Mouse (Mus musculus): ENCODE data around the gene Spast. TPM values are rescaled to one million over a fixed set of nuclear protein-coding genes. Genes with fewer than 3 reads are reported as not detected.
"Not testable (repeated sequence)": the region's sequence is repeated elsewhere in the genome, so short reads cannot be mapped to it uniquely, and the experiment has no call there.

Gene Spast
- 10 to 100 TPM; 55.0 to 59.4 TPM for total RNA-seq (2021)

DNA sequence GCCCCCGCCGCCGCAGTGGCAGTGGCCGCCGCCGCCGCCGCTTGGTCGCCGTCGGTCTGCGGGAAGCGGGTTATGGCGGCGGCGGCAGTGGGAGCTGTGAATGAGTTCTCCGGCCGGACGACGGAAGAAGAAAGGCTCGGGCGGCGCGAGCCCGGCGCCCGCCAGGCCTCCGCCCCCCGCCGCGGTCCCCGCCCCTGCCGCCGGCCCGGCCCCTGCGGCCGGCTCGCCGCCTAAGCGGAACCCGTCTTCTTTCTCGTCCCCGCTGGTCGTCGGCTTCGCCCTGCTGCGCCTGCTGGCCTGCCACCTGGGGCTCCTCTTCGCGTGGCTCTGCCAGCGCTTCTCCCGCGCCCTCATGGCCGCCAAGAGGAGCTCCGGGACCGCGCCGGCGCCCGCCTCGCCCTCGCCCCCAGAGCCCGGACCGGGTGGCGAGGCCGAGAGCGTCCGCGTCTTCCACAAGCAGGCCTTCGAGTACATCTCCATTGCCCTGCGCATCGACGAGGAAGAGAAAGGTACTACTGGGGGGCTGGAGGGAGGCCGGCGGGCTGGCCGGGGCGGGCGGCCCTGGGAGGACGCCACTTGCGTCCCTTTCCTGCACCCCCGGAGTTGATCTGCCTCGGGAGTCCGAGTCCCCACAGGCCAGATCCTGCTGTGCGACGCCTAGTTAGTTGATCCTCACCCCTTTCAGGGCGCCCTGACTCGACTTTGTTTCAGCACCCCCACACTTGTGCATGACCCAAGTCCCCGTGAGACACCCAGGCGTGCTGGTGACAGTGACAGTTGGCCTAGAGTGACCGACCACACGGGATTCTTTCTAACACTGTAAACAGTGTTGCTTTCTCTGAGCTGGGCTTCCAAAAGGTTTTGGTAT is at the start of gene Spast:
Spast (plus strand) TSS at position 51 of the 868 bp plus-strand sequence.
- intact Hi-C loops (cut with DNase I) = no loop called here
- DNase-seq (ENCODE audit: low spot score in 2 of 2) = peak; percentile 51 to 64

DNA sequence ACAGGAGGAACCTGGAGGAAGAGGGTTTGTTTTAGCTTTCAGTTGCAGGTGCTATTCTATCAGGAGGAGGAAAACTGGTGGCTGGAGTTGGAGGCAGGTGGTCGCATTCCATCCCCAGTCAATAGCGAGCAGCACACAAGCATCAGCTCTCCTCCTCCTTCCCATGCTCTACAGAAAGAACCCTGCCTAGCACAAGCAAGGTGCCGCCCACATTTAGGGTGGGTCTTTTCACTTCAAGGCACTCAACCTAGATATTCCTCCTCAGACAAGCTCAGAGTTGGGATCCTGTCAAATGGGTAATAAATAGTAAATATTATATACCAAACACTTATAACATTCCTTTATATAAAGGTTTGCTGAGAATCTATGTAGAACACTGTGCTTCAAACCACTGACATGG is 48.6 kb upstream of the Spast start:
- no peak for DNase-seq (ENCODE audit: low spot score in 2 of 2)
- intact Hi-C loops (cut with DNase I) = no loop called here

DNA sequence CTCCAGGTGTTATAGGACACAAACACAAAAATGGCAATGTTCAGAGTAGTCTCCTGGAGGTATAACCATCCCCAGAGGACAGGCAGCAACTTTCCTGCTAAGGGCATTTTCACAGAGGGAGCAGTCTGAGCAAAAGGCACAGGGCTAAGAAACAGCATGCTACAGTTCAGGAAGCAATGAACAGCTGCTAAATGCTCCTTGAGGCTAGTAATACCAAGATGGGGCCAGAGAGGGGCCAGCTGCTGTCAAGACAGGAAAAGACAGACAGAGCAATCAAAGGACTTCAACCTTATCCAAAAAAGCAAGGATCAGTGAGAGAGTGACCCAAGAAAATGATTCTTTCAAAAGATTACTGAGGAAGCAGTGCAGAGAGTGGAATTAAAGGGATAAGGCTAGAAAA is 47.9 kb upstream of the Spast start:
- intact Hi-C loops (cut with DNase I) = no loop called here

DNA sequence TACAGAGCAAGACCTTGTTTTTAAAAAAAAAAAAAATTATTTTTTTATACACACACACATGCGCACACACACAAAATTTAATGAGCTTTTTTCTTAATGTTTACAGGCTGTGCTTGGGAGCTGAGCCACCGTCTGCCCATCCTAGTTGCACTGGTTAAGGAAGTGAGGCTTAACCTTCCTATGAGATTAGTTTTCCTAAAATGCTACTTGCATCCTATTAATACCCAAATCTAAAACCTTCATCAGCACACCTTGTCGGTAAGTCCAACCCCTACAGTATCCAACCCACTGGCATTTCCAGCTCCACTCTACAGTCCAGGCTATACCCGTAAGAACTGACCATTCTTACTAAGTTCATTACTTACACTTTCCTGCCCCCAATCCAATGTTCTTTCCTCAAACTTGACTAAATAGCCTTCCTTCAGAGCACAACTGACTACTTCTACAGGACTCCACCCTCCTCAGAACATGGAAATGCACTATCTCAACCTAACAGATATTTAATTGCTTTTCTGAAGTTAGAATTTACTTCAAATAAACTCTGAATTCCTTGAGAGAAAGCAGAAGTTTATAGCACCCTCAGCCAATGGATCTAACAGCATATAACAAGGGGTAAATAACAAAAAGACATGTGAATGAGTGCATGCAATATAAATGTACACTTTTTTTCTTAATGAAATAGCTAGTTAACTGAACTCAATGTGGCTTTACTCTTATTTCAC is 47.0 kb upstream of the Spast start:
- intact Hi-C loops (cut with DNase I) = no loop called here
- DNase-seq (ENCODE audit: low spot score in 2 of 2) = no peak

More for the DNA sequence above, 47.9 kb upstream of the Spast start:
- DNase-seq (ENCODE audit: low spot score in 2 of 2) = no peak

DNA sequence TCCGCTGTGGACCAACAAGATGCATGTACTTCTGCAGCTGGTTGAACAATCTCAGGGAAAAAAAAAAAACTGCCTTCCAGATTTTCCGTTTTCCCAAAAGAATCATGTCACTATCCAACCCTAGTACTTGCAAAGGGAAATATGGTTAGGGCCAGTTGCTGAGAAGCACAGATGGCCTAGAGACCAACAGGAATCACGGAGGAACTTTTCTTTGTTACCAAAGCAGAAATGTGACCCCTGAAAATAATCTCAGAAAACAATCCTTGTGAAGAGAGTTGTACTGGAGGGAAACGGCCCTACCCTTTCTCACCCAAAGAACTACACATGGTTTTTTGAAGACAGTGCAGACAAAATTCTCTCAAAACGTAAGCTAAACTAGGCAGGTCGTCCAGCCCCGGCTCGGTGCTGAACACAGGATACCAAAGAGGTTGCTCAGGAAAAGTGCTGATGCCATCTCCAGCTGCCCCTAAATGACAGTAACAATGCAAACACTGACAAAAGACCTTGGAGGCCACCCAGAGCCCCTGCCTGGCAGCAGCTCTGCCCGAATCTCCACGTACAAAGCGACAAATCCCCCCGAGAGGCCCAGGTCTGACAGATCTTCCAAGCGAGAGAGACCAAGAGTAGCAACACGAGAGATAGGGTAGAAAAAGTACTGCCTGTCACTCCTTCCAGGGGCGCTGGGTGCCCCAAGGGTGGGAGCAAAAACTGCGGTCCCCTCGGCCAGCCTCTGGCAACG is 44.9 kb upstream of the Spast start:
- intact Hi-C loops (cut with DNase I) = no loop called here
- peak; percentile 23 to 47 for DNase-seq (ENCODE audit: low spot score in 2 of 2)

DNA sequence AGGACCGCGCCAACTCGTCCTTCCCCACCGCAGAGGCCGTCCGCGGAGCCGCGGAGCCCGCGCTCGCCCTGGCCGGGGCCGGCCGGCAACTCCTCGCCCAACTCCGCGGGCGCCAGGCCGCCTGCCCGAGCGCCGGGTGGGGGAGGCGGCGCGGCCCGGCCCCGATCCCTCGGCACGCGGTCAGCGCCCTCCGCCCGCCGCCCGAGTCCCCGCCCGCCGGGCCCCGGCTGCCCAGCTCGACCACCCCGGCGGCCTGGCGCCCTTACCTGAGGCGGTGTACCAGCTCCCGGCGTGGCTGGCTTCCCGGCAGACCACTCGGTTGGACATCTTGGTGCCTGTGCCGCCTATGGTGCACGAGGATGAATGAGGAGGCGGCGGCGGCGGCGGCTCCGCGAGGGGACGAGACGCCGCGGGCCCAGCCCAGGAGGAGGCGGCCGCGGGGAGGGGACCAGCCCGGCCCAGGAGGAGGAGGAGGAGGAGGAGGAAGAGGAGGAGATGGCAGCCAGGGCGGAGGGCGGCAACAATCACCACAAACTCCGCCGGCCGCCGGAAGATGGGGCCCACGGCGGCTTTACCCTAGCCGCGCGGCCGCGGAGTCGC is 44.3 kb upstream of the Spast start:
- intact Hi-C loops (cut with DNase I) = loop anchor here (1.0 kb wide), 1 partner anchor 22 kb away; no protein-coding TSS in a partner anchor
- peak; percentile 77 to 81 for DNase-seq (ENCODE audit: low spot score in 2 of 2)

DNA sequence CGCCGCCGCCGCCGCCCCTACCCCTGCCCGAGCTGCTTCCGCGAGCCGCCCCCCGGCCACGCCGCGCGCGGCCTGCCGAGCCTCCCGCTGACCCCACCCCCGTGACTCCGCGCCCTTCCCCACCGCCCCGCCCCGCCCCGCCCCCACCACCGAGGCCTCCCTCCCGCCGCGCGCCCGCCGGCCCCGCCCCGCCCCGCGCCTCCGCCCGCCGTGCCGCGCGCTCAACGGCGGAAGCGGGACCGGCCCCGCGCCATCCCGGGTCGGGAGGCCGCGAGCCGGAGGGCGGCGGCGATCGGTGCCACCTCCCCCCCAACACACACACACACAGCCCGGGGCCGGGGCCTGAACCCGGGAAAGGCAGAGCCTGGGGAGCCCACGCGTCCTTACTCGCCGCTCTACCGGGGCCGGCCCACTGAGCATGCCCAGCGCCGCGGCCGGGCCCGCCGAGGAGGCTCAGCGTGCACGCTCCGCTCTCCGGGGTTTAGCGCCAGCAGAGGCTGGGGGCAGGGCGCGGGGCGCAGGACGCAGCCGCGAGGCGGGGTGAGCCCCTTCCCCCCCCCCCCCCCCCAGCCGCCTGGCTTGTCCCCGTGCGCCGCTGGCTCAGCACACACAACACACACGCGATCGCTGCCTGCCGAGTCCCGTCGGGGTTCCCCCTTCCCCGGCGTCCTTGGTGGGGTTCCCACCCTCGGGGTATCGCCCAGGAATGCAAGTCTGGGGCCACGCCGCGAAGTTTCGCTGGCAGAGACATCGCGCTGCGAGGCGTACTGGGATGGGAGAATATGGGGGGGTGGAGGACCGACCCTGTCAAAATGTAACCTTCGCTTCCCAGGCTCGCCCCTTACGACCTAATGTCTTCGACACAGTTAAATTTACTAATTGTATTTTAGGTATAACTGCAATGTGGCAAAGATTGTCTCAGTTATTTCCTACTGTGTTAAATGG is 43.5 kb upstream of the Spast start, which contains the start of gene Memo1:
Memo1 (minus strand) TSS at position 496 of the 945 bp plus-strand sequence.
- intact Hi-C loops (cut with DNase I) = loop anchor here (1.0 kb wide), 1 partner anchor 21 kb away; no protein-coding TSS in a partner anchor
- DNase-seq (ENCODE audit: low spot score in 2 of 2) = peak; percentile 80 to 86

DNA sequence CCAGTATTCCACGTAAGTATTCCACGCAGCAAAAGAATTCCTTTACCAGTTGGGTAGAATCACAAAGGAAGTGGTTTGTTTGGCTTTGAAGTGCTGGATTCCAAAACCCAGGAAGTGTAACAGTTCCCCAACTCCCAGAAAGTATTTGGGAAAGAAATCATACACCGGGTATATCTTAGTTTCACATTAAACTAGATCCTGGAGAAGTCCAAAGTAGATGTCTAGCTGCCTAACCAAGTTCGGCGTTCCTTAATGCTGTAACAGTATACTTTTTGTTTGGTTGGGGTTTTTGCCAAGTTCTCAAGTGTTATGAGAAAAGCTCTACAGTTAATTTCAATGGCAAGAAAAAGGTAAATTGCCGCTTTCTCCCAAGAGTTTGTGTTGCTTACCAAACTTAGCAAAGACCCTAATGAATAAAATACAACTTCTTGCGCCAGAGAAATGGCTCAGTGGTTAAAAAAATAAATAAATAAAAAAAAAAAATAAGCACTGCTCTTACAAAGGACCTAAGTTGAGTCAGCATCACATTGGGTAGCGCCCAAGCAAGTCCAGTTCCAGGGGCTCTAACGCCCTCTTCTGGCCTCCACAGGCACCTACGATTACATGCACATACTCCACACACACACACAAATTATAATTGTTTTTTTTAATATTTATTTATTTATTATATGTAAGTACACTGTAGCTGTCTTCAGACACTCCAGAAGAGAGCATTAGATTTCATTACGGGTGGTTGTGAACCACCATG is 42.5 kb upstream of the Spast start:
- intact Hi-C loops (cut with DNase I) = no loop called here
- DNase-seq (ENCODE audit: low spot score in 2 of 2) = no peak

DNA sequence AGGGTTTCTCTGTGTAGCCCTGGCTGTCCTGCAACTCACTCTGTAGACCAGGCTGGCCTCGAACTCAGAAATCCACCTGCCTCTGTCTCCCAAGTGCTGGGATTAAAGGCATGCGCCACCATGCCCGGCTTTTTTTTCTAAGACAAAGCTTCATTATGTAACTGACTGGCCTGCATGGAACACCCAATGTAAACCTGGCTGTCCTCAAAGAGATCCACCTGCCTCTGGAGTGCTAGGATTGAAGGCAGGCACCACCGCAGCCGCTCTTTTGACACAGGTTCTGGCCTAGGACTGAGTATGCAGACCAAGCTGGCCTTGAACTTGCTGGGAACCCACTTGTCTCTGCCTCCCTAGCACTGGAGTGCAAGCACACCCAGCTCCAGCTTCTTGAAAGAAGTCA is 41.8 kb upstream of the Spast start:
- DNase-seq (ENCODE audit: low spot score in 2 of 2); intact Hi-C loops (cut with DNase I): not testable (repeated sequence)

DNA sequence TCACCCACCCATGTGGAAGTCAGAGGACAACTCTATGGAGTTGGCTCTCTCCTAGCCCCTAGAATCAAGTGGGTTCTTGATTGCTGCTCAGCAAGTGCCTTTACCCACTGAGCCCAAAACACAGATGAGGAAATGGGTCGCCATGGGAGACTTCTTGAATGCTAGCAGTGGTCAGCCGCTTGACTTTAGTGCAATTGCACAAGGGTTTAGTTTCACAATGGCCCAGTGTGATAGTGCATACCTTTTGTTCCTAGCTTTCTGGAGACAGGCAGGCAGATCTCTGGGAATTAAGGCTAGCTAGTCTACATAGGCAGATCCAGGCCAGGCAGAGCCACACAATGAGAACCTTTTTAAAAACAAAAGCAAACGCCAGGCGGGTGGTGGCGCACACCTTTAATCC is 38.7 kb upstream of the Spast start:
- no peak for DNase-seq (ENCODE audit: low spot score in 2 of 2)
- intact Hi-C loops (cut with DNase I) = no loop called here

DNA sequence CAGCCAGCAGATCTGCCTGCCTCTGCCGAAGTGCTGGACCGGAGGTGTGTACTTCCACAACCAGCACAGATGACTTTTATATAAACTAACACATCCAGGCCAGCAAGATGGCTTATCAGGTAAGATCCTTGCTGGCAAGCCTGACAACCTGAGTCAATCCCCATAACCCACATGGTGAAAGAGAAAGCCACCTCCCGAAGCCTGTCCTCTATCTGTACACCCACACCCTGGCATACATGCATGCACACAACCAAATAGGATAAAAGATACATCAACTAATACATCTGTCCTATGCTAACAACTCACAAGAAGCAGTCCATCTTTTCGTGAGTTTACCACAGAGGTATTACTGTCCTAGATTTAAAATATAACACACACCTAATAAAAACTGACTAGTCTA is 34.7 kb upstream of the Spast start:
- DNase-seq (ENCODE audit: low spot score in 2 of 2) = no peak
- intact Hi-C loops (cut with DNase I) = no loop called here

DNA sequence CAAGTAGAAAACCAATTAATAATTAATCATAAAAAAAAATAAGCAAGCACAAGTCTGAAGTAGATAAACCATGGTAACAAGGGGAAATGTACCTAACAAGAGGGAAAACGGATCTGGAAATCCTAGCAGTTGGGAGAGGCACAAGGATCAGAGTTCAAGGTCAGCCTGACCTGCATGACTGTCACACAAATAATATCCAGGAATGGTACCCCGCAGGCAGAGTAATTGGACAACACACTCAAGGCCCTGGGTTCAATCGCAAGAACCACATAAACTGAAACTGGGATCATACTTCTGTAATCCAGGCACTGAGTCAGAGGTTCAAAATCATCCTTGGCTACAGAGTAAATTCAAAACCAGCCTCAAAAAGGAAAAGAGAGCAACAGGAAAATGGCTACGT is 33.2 kb upstream of the Spast start:
- intact Hi-C loops (cut with DNase I) = no loop called here
- DNase-seq (ENCODE audit: low spot score in 2 of 2) = no peak

DNA sequence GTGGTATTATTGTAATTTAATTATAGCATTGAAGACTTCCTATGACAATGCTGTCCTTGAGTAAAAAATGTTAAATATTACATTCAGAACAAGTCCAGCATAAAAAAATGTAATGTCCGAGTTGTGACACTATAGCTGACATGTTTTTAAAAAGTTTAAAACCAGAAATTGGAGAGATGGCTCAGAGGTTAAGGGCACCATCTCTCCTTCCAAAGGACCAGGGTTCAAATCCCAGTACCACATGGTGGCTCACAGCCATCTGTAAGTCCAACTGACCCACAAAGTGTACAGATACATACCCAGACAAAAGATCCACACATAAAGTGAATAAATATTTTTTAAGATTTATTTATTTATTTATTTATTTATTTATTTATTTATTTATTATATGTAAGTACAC is 32.8 kb upstream of the Spast start:
- intact Hi-C loops (cut with DNase I) = no loop called here
- DNase-seq (ENCODE audit: low spot score in 2 of 2) = no peak

DNA sequence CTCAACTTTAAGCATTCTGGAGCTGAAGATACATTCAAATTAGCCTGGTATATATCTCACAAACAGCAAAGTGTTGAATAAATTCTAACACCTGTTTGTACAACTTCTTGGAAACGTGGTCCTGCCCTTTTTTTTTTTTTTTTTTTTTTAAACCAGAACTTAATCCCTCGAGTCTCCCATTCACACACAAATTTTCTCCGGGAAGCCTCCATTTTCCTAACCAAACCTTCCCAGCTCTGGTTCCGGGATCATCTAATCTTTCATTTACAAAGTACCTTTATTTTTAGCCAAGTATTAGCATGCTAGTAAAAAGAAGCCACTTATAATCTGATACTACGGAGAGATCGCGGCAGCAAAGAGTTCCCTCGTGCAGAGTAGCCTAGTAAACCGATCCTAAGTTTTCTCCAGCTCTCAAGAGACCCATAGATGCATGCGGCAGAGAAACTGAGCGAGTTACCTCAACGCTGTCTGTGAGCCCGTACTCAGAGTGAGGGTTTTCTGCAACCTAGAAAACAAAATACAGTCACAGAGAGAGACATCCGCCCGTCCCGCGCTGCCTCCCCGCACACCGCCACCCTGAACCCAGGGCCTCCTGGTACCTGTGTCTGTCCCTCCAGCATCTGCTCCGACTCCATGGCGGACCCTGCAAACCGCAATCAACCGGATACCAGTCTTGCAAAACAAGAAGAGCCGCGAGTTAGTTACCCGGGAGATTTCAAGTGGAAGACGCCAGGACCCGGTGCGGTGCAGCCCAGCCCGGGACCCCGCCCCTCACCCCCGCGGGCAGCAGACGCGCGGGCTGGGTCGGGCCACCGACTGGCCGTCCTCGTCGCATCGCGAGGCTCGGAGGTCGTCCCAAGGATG is 23.1 kb upstream of the Spast start:
- peak in 1 of 2 experiments; percentile 26 for DNase-seq (ENCODE audit: low spot score in 2 of 2)
- intact Hi-C loops (cut with DNase I) = loop anchor here (1.0 to 10.0 kb wide), 2 partner anchors 20 to 371 kb away; partner anchors contain the start of gene Memo1

DNA sequence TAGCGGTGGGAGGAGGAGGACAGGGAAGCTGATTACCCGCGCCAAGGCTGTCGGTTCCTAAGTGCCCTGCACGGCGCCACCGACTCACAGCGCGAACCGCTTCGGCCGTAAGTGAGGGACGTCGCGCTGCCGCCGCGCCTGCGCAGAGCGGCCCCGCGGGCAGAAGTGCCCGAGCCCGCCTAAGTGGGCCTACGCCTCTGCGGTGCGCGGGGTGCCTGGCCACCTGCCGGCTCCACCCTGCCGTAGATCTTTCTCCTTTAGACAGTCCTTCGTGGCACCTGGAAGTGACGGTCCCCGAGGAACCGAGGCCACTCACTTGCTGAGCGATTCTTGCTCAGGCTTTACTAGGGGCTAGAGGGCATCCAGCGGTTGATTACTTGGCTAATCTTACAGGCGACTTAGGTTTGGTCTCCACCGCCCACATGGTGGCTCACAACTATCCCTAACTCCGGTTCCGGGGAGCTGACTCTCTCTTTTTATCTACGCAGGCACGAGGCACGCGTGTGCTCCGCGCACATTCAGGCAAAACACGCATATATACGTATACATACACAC is 22.4 kb upstream of the Spast start:
- intact Hi-C loops (cut with DNase I) = loop anchor here (1.0 to 10.0 kb wide), 2 partner anchors 21 to 372 kb away; partner anchors contain the start of gene Memo1
- peak; percentile 89 to 90 for DNase-seq (ENCODE audit: low spot score in 2 of 2)

DNA sequence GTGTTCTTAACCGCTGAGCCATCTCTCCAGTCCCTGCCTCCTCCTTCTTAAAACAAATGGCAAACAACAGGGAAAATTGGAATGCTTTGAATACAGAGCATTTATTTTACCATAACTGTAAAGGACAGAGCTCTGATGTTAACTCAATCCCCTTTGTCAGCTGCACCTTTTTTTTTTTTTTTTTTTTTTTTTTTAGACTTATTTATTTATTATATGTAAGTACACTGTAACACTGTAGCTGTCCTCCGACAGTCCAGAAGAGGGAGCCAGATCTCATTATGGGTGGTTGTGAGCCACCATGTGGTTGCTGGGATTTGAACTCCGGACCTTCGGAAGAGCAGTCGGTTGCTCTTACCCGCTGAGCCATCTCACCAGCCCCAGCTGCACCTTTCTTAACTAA is 20.1 kb upstream of the Spast start:
- intact Hi-C loops (cut with DNase I) = loop anchor here (10.0 kb wide), 1 partner anchor 374 kb away; no protein-coding TSS in a partner anchor

More for the DNA sequence above, 20.1 kb upstream of the Spast start:
- no peak for DNase-seq (ENCODE audit: low spot score in 2 of 2)
